Mouse (Mus musculus): ENCODE results near the gene Stk4. TPM values are rescaled to one million over a fixed set of nuclear protein-coding genes. Genes with fewer than 3 reads are reported as not detected.

The Stk4 gene
- polyA plus RNA-seq, 1 experiment from 2014 or later = 19.6 TPM

DNA sequence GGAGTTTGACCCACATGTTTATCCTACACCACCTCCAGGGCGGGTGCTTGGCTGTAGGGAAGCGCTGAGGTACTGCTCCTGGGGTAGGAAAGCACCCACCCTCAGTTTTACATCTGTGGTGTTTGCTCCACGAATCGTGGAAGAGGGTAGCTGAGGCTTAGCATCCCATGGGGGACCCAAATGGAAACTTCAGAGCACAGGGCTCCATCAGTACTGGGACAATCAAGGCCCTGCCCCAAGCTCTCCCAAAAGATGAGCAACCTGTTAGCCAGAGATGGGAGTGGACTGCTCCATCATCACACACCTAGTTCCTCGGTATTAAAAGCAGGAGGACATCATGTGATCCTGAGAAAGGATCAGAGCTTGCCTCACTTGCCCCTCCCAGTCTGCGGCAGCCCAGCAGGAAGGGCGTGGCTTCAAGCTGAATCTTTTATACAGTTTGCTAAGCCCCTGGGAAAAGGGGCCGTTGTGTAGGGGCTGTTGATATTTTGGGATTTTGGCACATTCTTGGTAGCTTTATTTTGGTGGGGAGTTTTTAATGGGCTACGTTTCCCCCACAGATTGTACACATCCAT, 114.1 kb downstream of the Stk4 start:
- Histone ChIP-seq H3K4me2 (no peak overlapping the region), H3K36me3 (replicated peaks) (no peaks in the 10 kb centered on the region), H3K27me3 (replicated peaks) (no peaks in the 10 kb centered on the region), H3K4me1 (no peaks in the 10 kb centered on the region), H3K4me3 (no peak overlapping the region), H3K9ac (no peak overlapping the region), H3K9me3 (no peaks in the 10 kb centered on the region), H3K27ac (no peak overlapping the region)
- no peak for ATAC-seq (replicated peaks)
- 41% methylated on average over 9 of the region's 9 CpGs for WGBS

DNA sequence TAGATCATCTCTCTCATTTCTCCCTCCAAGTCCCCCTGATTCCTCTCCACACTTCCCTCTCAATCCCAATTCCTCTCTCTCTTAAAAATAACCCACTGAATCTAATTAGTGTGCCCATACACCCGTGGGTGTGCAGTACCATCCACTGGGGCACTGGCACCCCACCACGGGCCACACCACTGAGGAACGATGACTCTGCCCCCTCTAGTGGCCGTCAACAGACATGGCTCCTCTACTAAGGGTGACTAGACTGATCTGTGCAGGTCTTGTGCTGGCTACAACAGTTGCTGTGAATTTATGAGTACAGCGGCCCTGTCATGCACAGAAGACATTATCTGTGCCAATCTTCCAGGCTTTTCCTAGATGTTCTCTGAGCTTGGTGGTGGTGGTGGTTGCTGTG, 118.6 kb downstream of the Stk4 start:
- H3K9me3 ChIP-seq = no peaks in the 10 kb centered on the region
- no peaks in the 10 kb centered on the region for H3K36me3 ChIP-seq (replicated peaks)
- H3K27ac ChIP-seq = no peak overlapping the region
- H3K27me3 ChIP-seq (replicated peaks) = no peaks in the 10 kb centered on the region
- 31% methylated on average over 5 of the region's 5 CpGs for whole genome bisulfite sequencing
- H3K4me3 ChIP-seq = no peak overlapping the region
- no peaks in the 10 kb centered on the region for H3K4me1 ChIP-seq
- H3K4me2 ChIP-seq = no peak overlapping the region
- ATAC-seq (replicated peaks) = no peak
- no peak overlapping the region for H3K9ac ChIP-seq

DNA sequence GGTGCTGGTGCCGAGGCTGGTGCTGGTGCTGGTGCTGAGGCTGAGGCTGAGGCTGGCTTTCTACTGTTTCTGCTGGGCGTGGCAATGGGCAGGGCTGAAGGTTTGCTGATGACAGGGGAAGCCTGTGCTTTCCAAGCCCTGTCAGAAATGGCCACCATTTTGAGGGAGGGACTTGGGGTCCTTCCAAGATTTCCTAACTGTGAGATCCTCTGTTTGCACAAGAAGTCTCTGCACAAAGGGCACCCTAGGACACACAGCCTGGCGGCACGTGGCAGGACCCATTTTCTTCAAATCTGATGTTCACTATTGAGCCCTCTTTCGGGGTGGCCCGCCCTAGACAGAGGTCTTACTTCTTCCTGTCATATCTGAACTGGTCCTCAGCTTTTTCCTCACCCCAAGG, 120.5 kb downstream of the Stk4 start, which contains the start of gene Wfdc12:
Gene Wfdc12, minus strand, starts transcription at position 33 of the 400 bp plus-strand sequence.
- no peaks in the 10 kb centered on the region for H3K36me3 ChIP-seq (replicated peaks)
- no peak within 1 kb of the TSS for H3K9ac ChIP-seq
- H3K4me3 ChIP-seq = no peak within 1 kb of the TSS
- H3K4me1 ChIP-seq = no peaks in the 10 kb centered on the region
- WGBS = 89% methylated on average over 6 of the region's 6 CpGs
- H3K27me3 ChIP-seq (replicated peaks) = no peaks in the 10 kb centered on the region
- no peak for ATAC-seq (replicated peaks)
- no peaks in the 10 kb centered on the region for H3K9me3 ChIP-seq
- no peak within 1 kb of the TSS for H3K27ac ChIP-seq
- no peak within 1 kb of the TSS for H3K4me2 ChIP-seq

DNA sequence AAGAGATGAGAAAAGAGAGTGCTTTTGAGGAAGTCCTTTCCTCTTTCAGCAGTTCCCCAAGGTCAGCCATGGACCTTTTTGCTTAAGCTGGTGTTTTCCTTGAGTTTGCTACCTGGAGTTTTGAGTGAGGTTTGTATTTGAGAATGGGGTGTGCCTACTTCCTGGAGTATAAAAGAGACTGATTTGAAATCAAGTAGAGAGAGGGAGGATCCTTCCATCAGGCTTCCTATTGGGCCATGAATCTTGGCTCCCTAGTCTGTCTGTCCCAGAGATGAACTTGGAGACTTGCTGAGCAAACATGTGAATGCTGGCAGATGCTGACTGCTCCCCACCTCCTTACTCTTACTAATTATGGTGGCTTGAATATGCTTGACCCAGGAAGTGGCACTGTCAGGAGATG, 122.2 kb downstream of the Stk4 start:
- Histone ChIP-seq H3K9ac (no peak overlapping the region), H3K4me2 (no peak overlapping the region), H3K36me3 (replicated peaks) (no peaks in the 10 kb centered on the region), H3K4me3 (no peak overlapping the region), H3K27ac (no peak overlapping the region), H3K9me3 (no peaks in the 10 kb centered on the region), H3K4me1 (no peaks in the 10 kb centered on the region), H3K27me3 (replicated peaks) (no peaks in the 10 kb centered on the region)
- ATAC-seq (replicated peaks) = no peak

DNA sequence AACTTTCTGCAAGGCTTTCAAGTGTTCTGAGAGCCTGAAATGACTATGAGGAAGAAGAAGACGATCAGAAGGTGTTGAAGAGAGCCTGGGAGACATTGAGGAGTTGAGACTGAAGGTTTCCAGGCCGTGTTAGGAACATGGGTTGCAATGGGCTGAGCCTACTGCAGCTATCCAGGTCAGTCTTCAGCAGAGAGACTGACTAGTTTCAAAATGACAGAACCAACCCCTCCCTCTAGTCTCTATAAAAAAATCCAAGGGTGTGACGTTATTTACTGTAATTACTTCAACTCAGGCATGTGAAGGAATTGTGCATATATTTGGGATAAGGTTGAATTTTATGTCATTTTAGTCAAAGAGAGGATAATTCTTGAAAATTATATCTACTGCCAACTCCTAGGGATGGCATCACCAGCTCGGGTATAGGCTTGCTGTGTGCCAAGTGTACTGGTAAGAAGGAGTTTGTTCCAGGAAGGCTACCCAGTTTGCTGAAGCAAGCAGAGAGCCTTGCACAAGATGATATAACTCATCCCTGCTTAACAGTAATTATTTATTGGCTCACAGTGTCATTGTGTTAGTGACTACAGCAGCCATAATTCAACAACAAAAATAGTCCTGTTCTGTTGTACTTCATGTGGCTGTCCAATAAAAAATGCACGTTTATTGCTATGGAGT, 125.0 kb downstream of the Stk4 start:
- H3K4me2 ChIP-seq = no peak overlapping the region
- no peaks in the 10 kb centered on the region for H3K9me3 ChIP-seq
- no peaks in the 10 kb centered on the region for H3K27me3 ChIP-seq (replicated peaks)
- no peak overlapping the region for H3K27ac ChIP-seq
- no peak overlapping the region for H3K9ac ChIP-seq
- H3K36me3 ChIP-seq (replicated peaks) = no peaks in the 10 kb centered on the region
- no peak for ATAC-seq (replicated peaks)
- no peaks in the 10 kb centered on the region for H3K4me1 ChIP-seq
- 79% methylated on average over 5 of the region's 5 CpGs for WGBS
- no peak overlapping the region for H3K4me3 ChIP-seq

DNA sequence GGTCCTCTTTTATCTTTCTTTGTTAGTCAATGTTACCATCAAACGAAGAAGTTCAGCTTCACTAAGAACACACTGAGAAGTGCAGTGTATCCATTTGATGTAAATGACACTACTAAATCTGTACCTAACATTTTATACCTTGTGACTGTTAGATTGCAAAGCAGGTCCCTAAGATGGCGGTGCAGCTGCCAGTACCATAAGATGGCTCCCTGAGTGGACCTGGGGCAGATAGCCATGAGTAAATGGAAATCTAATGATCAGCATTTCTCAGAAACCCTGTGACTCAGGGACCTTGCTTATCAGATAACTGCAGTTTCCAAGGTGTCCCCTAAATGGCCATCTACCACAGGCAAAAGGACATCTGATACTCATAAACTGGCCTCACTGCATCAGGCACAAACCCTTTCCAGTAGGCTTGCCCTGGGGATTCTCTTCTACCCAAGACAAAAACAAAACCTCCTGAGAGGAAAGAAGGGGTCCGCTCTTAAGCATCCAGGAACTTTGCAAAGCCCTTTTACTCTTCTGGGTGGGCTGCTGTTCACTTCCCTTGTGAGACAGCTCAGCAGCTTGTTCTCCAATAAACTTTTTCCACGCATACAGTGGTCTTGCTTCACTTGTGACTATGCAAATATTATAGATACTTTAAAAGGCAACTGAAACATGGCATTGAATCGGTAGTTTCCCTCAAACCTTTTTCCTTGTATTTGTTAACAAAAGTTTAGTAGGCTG, 126.0 kb downstream of the Stk4 start:
- Histone ChIP-seq H3K36me3 (replicated peaks) (no peaks in the 10 kb centered on the region), H3K27ac (no peak overlapping the region), H3K27me3 (replicated peaks) (no peaks in the 10 kb centered on the region), H3K4me1 (no peaks in the 10 kb centered on the region), H3K9ac (no peak overlapping the region), H3K9me3 (no peaks in the 10 kb centered on the region), H3K4me2 (no peak overlapping the region), H3K4me3 (no peak overlapping the region)
- no peak for ATAC-seq (replicated peaks)
- WGBS = 88% methylated on average over 5 of the region's 5 CpGs

DNA sequence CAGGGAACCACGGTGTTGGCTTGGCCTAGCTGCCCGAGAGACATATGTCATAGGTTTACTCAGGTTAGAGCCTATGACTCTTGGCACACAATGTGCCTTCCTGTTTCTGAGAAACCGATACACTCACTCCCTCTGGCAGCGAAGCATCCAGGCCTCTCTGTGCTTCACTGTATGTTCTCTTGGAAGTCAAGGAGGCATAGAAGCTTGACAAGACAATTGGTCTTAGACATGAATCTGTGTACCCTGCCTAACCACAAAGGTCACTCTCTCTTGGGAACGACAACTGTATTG, 126.5 kb downstream of the Stk4 start:
- 91% methylated on average over 5 of the region's 5 CpGs for WGBS
- H3K9me3 ChIP-seq = no peaks in the 10 kb centered on the region
- H3K27ac ChIP-seq = no peak overlapping the region
- no peaks in the 10 kb centered on the region for H3K36me3 ChIP-seq (replicated peaks)
- H3K4me1 ChIP-seq = no peaks in the 10 kb centered on the region
- H3K4me3 ChIP-seq = no peak overlapping the region
- no peak overlapping the region for H3K9ac ChIP-seq
- ATAC-seq (replicated peaks) = no peak
- H3K4me2 ChIP-seq = no peak overlapping the region
- no peaks in the 10 kb centered on the region for H3K27me3 ChIP-seq (replicated peaks)

DNA sequence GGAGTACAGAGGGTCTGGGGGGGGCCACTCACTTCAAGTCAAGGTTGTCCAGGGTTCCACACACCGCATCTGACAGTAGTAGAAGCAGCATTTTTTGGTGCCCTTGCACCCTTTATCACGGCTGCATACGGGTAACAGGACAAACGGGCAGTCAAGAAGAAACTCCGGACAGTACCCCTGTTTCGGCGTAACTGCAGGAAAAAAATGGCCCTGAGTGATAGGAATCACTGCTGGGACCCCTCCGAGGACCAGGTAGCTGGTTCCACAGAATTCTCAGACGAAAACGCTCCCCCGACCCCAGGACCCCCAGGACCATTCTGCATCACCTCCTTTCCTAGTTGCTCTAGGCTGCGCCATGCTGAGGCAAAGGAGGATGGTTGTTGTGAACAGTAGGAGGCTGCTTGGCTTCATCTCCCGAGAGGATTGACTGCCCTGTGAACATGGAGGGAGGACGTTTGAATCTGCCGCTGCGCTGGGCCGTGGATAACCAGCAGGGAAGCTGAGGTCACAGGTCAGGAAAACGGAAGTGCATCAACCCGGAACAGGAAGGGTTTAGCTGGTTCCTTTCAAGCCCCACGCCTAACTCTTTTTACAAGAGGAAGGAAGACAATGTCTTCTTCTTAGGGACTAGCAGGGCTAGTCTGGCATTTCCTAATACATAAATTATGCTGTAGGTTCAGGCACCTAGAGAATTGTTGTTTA, 129.7 kb downstream of the Stk4 start, which contains the start of gene Wfdc15a:
Gene Wfdc15a, minus strand, starts transcription at position 505 of the 702 bp plus-strand sequence.
- H3K27ac ChIP-seq = no peak within 1 kb of the TSS
- no peaks in the 10 kb centered on the region for H3K36me3 ChIP-seq (replicated peaks)
- WGBS = 74% methylated on average over 20 of the region's 20 CpGs
- no peaks in the 10 kb centered on the region for H3K27me3 ChIP-seq (replicated peaks)
- H3K4me1 ChIP-seq = no peaks in the 10 kb centered on the region
- H3K4me3 ChIP-seq = no peak within 1 kb of the TSS
- ATAC-seq (replicated peaks) = no peak
- no peak within 1 kb of the TSS for H3K9ac ChIP-seq
- no peak within 1 kb of the TSS for H3K4me2 ChIP-seq
- H3K9me3 ChIP-seq = no peaks in the 10 kb centered on the region

Other genes starting within 250 kb of the Stk4 start
- gene Ccn5, start 249.5 kb upstream of the Stk4 start, polyA plus RNA-seq (2015; fragmentation: Nextera tagmentation; extraction: Ambion mirVana) = 0.28 and 0.68 TPM in 2 replicates
- 0.22 TPM in 1 of 2 replicates, not detected in the other for gene Kcnk15, start 216.7 kb upstream of the Stk4 start, polyA plus RNA-seq (2015; fragmentation: Nextera tagmentation; extraction: Ambion mirVana)
- gene Rims4, start 151.6 kb upstream of the Stk4 start, polyA plus RNA-seq (2015; fragmentation: Nextera tagmentation; extraction: Ambion mirVana) = 21.1 TPM in 2 replicates
- 481 and 500 TPM in 2 replicates for gene Ywhab, start 75.4 kb upstream of the Stk4 start, polyA plus RNA-seq (2015; fragmentation: Nextera tagmentation; extraction: Ambion mirVana)
- 2.2 and 2.4 TPM in 2 replicates for gene Pabpc1l, start 44.9 kb upstream of the Stk4 start, polyA plus RNA-seq (2015; fragmentation: Nextera tagmentation; extraction: Ambion mirVana)
- 52.9 and 53.4 TPM in 2 replicates for gene Tomm34, start 847 bp downstream of the Stk4 start, polyA plus RNA-seq (2015; fragmentation: Nextera tagmentation; extraction: Ambion mirVana)
- 1.3 and 1.7 TPM in 2 replicates for gene Kcns1, start 100.8 kb downstream of the Stk4 start, polyA plus RNA-seq (2015; fragmentation: Nextera tagmentation; extraction: Ambion mirVana)
- not detected in 2 replicates for gene Wfdc5, start 112.4 kb downstream of the Stk4 start, polyA plus RNA-seq (2015; fragmentation: Nextera tagmentation; extraction: Ambion mirVana)
- not detected in 2 replicates for gene Wfdc12, start 120.3 kb downstream of the Stk4 start, polyA plus RNA-seq (2015; fragmentation: Nextera tagmentation; extraction: Ambion mirVana)
- not detected in 2 replicates for gene Wfdc15a, start 129.8 kb downstream of the Stk4 start, polyA plus RNA-seq (2015; fragmentation: Nextera tagmentation; extraction: Ambion mirVana)
- not detected in 2 replicates for gene Wfdc15b, start 151.3 kb downstream of the Stk4 start, polyA plus RNA-seq (2015; fragmentation: Nextera tagmentation; extraction: Ambion mirVana)
- not detected in 2 replicates for gene Svs2, start 168.1 kb downstream of the Stk4 start, polyA plus RNA-seq (2015; fragmentation: Nextera tagmentation; extraction: Ambion mirVana)
- gene Svs3b, start 186.3 kb downstream of the Stk4 start, polyA plus RNA-seq (2015; fragmentation: Nextera tagmentation; extraction: Ambion mirVana) = not detected in 2 replicates
- gene Svs4, start 208.1 kb downstream of the Stk4 start, polyA plus RNA-seq (2015; fragmentation: Nextera tagmentation; extraction: Ambion mirVana) = not detected in 2 replicates
- gene Svs3a, start 218.9 kb downstream of the Stk4 start, polyA plus RNA-seq (2015; fragmentation: Nextera tagmentation; extraction: Ambion mirVana) = not detected in 2 replicates
- gene Svs6, start 246.4 kb downstream of the Stk4 start, polyA plus RNA-seq (2015; fragmentation: Nextera tagmentation; extraction: Ambion mirVana) = not detected in 2 replicates